Mouse (Mus musculus): ENCODE measurements around the gene Gm20388.
"Not testable (repeated sequence)": the region's sequence is repeated elsewhere in the genome, so short reads cannot be mapped to it uniquely, and the experiment has no call there.

GRCm38 (mm10) chr8:120368191-120368590, 457.6 kb downstream of the Gm20388 start:
- TF ChIP-seq CTCF (conservative IDR thresholded peaks at IDR 0.05; ENCODE audit: insufficient read depth, insufficient read length, low read depth, low read length); POLR2A (IDR thresholded peaks at IDR 0.05; ENCODE audit: low read depth, low read length): not testable (repeated sequence)

Data from kidney, adult 2 months (tissue).